Mouse (Mus musculus) monocyte, adult 5-6 weeks (primary cell): Measurements from ENCODE around the gene As3mt. TPM values are rescaled to one million over a fixed set of nuclear protein-coding genes. Genes with fewer than 3 reads are reported as not detected.
"Not testable (repeated sequence)": the region's sequence is repeated elsewhere in the genome, so short reads cannot be mapped to it uniquely, and the experiment has no call there.

Experiments
- ATAC-seq: fragments of 153-309, 156-312 bp; replicated peaks from 2 replicates; pipeline ENCODE4 v1.8.0; 2017; ENCODE audit warnings: mild to moderate bottlenecking; ENCODE audit not compliant: low TSS enrichment, insufficient number of reproducible peaks, severe bottlenecking, poor library complexity, low FRiP score
- total RNA-seq: library from RNA; stranded (forward); fragments of 200-1000, 200-491, 200-594 nt; gene quantifications from 3 replicates; pipeline ENCODE4 v1.2.3, GENCODE M21; 2017

Gene As3mt
- total RNA-seq, 1 experiment from 2014 or later, result 43.3 TPM

GRCm38 (mm10) chr19:46696943-46697342 is 10.3 kb upstream of the As3mt start:
- no peak for ATAC-seq

GRCm38 (mm10) chr19:46697840-46698517 is 9.3 kb upstream of the As3mt start:
- ATAC-seq, result peak; percentile 55

- ATAC-seq, result peak; percentile 80
These were observed 8.2 kb upstream of the As3mt start for GRCm38 (mm10) chr19:46699011-46699481.

- no peak for ATAC-seq
These were observed 6.1 kb upstream of the As3mt start for GRCm38 (mm10) chr19:46701156-46701555.

GRCm38 (mm10) chr19:46705779-46706495 is 1.3 kb upstream of the As3mt start:
- peak; percentile 45 for ATAC-seq

GRCm38 (mm10) chr19:46706540-46707295 is 540 bp upstream of the As3mt start:
- ATAC-seq, result no peak

GRCm38 (mm10) chr19:46710614-46711013 is 3.4 kb downstream of the As3mt start:
- no peak for ATAC-seq

- ATAC-seq, result no peak
These were observed 7.0 kb downstream of the As3mt start for GRCm38 (mm10) chr19:46714234-46714633.

- no peak for ATAC-seq
These were observed 7.8 kb downstream of the As3mt start for GRCm38 (mm10) chr19:46715016-46715415.

- no peak for ATAC-seq
These were observed 10.9 kb downstream of the As3mt start for GRCm38 (mm10) chr19:46718150-46718549.

GRCm38 (mm10) chr19:46724411-46724810 is 17.2 kb downstream of the As3mt start:
- ATAC-seq, result no peak

GRCm38 (mm10) chr19:46726142-46726541 is 18.9 kb downstream of the As3mt start:
- ATAC-seq, result no peak

- ATAC-seq, result no peak
These were observed 20.0 kb downstream of the As3mt start for GRCm38 (mm10) chr19:46727140-46727736.

GRCm38 (mm10) chr19:46727945-46728540 is 20.8 kb downstream of the As3mt start:
- no peak for ATAC-seq

GRCm38 (mm10) chr19:46728909-46729308 is 21.7 kb downstream of the As3mt start:
- peak; percentile 59 for ATAC-seq

GRCm38 (mm10) chr19:46731351-46731750 is 24.1 kb downstream of the As3mt start:
- ATAC-seq, result no peak

- ATAC-seq, result not testable (repeated sequence)
These were observed 25.4 kb downstream of the As3mt start for GRCm38 (mm10) chr19:46732673-46733072.

- no peak; the same call in 1 of the 2 replicates for ATAC-seq
These were observed 26.4 kb downstream of the As3mt start for GRCm38 (mm10) chr19:46733626-46734025.

- no peak for ATAC-seq
These were observed 28.0 kb downstream of the As3mt start for GRCm38 (mm10) chr19:46735241-46735640.
